12 mouse cellular contexts compared by ENCODE assay signal in genomic region chr3:138495166-138496145, GRCm38 (mm10). TPM values are rescaled to one million over a fixed set of nuclear protein-coding genes. Genes with fewer than 3 reads are reported as not detected.
DNase-seq lines count a peak whose midpoint lies in the region; ATAC-seq and TF ChIP-seq lines count a peak whose summit lies in the region.
"Had no signal": no experiment of that assay in that cellular context is flagged by ENCODE, and none has a peak within 500 bp of the region (broad histone marks: within the 10 kb centered on the region; RNA-seq: fewer than 3 reads in every experiment).

No protein-coding gene starts in this region.

- H3K4me2 ChIP-seq in lung, postnatal 0 days (replicated peaks; ENCODE audit: low read depth, low read length): no peak overlapping the region
- H3K4me2 ChIP-seq in myocyte (ENCODE audit: low read depth): peak overlapping the region; percentile 33
- no peak overlapping the region for H3K4me2 ChIP-seq in hindbrain, embryonic 12.5 days (replicated peaks)

- H3K9me3 ChIP-seq in lung, postnatal 0 days (ENCODE audit: low read length): no peaks in the 10 kb centered on the region
- H3K9me3 ChIP-seq in hindbrain, embryonic 12.5 days (replicated peaks): no peaks in the 10 kb centered on the region
- H3K9me3 ChIP-seq: hindbrain, embryonic 10.5 days had no signal

- H3K27ac ChIP-seq in lung, postnatal 0 days (ENCODE audit: low read length): no peak overlapping the region
- H3K27ac ChIP-seq in bone marrow macrophage, adult 2 months (ENCODE audit: insufficient read depth, low read depth, low read length): peak overlapping the region; percentile 44
- no peak overlapping the region for H3K27ac ChIP-seq in hindbrain, embryonic 12.5 days
- H3K27ac ChIP-seq: heart, adult 2 months; hindbrain, embryonic 10.5 days; kidney, postnatal 0 days had no signal

- DNase-seq in lung, postnatal 0 days (ENCODE audit: low spot score): peak; percentile 39
- DNase-seq in lung, postnatal 10 days: no peak
- peak; percentile 28 for DNase-seq in liver
- DNase-seq in cerebellum, adult 18-20 months: no peak
- DNase-seq in heart, postnatal 25 days (ENCODE audit: low spot score): no peak
- DNase-seq: heart, adult 2 months had no signal

- no peak overlapping the region for H3ac ChIP-seq in myocyte (ENCODE audit: control insufficient read depth, insufficient read length)

- TF ChIP-seq POLR2A in bone marrow macrophage, adult 2 months (IDR thresholded peaks at IDR 0.05; ENCODE audit: borderline replicate concordance, low read depth, low read length): no peak
- no peak for TF ChIP-seq POLR2A in myocyte (IDR thresholded peaks at IDR 0.05; ENCODE audit: insufficient read length, low read depth)

- no peaks in the 10 kb centered on the region for H3K79me2 ChIP-seq in myocyte (ENCODE audit: control insufficient read depth, insufficient read depth)

- ATAC-seq in lung, postnatal 0 days: no peak
- no peak for ATAC-seq in hindbrain, embryonic 12.5 days (ENCODE audit: low FRiP score)
- ATAC-seq: midbrain, embryonic 16.5 days had no signal

- no peak for TF ChIP-seq EP300 in lung, postnatal 0 days (IDR thresholded peaks at IDR 0.05)

- no peak overlapping the region for H3K4me3 ChIP-seq in lung, postnatal 0 days (ENCODE audit: low read depth, low read length)
- no peak overlapping the region for H3K4me3 ChIP-seq in bone marrow macrophage, adult 2 months (ENCODE audit: insufficient read depth, low read length)
- H3K4me3 ChIP-seq in myocyte: no peak overlapping the region
- no peak overlapping the region for H3K4me3 ChIP-seq in hindbrain, embryonic 12.5 days
- H3K4me3 ChIP-seq: heart, adult 2 months; hindbrain, embryonic 10.5 days had no signal

- WGBS in lung, postnatal 0 days: 75% methylated on average over 11 of the region's 11 CpGs
- WGBS in hindbrain, embryonic 12.5 days: 87% methylated on average over 11 of the region's 11 CpGs

- no peaks in the 10 kb centered on the region for H3K4me1 ChIP-seq in lung, postnatal 0 days (ENCODE audit: insufficient read depth, low read depth, low read length)
- H3K4me1 ChIP-seq in bone marrow macrophage, adult 2 months (ENCODE audit: control insufficient read depth, insufficient read depth, low read length): peaks cover 30% of the 10 kb centered on the region
- H3K4me1 ChIP-seq in hindbrain, embryonic 12.5 days: peaks cover 10% of the 10 kb centered on the region

- H3K36me3 ChIP-seq in lung, postnatal 0 days (ENCODE audit: insufficient read depth, low read length): no peaks in the 10 kb centered on the region
- H3K36me3 ChIP-seq in myocyte (ENCODE audit: control insufficient read depth, insufficient read depth): no peaks in the 10 kb centered on the region
- no peaks in the 10 kb centered on the region for H3K36me3 ChIP-seq in hindbrain, embryonic 12.5 days
- H3K36me3 ChIP-seq: hindbrain, embryonic 10.5 days had no signal

- intact Hi-C loops in heart, postnatal 25 days (cut with DNase I): no loop called here

- TF ChIP-seq CTCF in lung, postnatal 0 days (IDR thresholded peaks at IDR 0.05): no peak
- no peak for TF ChIP-seq CTCF in bone marrow macrophage, adult 2 months (IDR thresholded peaks at IDR 0.05; ENCODE audit: low read depth, low read length)

- H3K27me3 ChIP-seq in lung, postnatal 0 days (replicated peaks; ENCODE audit: insufficient read depth, low read length): no peaks in the 10 kb centered on the region
- no peaks in the 10 kb centered on the region for H3K27me3 ChIP-seq in myocyte (ENCODE audit: control insufficient read depth, insufficient read depth, insufficient read length)
- H3K27me3 ChIP-seq in hindbrain, embryonic 12.5 days: no peaks in the 10 kb centered on the region

- H3K9ac ChIP-seq in lung, postnatal 0 days (replicated peaks; ENCODE audit: low read depth): no peak overlapping the region
- H3K9ac ChIP-seq in hindbrain, embryonic 12.5 days: no peak overlapping the region

TF ChIP-seq in myocyte, 11 proteins besides CTCF, POLR2A, EP300 and RAD21:
- TF ChIP-seq MAX (IDR thresholded peaks at IDR 0.05; ENCODE audit: low read depth) (no peak), REST (IDR thresholded peaks at IDR 0.05; ENCODE audit: insufficient read depth, insufficient read length) (no peak), TCF3 (IDR thresholded peaks at IDR 0.05; ENCODE audit: insufficient read length, low read depth) (no peak), MYOD1 (IDR thresholded peaks at IDR 0.05; ENCODE audit: control insufficient read depth in 1 of 3, insufficient read length in 2 of 3, low read depth in 2 of 3) (no peak), MYOG (IDR thresholded peaks at IDR 0.05; ENCODE audit: control insufficient read depth in 1 of 3, insufficient read depth in 1 of 3, insufficient read length in 2 of 3, low read depth in 2 of 3) (no peak), E2F4 (IDR thresholded peaks at IDR 0.05; ENCODE audit: insufficient read depth) (no peak), POLR2AphosphoS2 (IDR thresholded peaks at IDR 0.05; ENCODE audit: insufficient read length, low read depth) (no peak), TCF12 (IDR thresholded peaks at IDR 0.05; ENCODE audit: insufficient read depth, poor library complexity, severe bottlenecking) (no peak), CEBPB (IDR thresholded peaks at IDR 0.05; ENCODE audit: insufficient read depth, poor library complexity, severe bottlenecking) (no peak), USF1 (IDR thresholded peaks at IDR 0.05; ENCODE audit: low read depth) (no peak), SRF (IDR thresholded peaks at IDR 0.05; ENCODE audit: control insufficient read depth, insufficient read length, low read depth) (no peak)

RNA-seq across cellular contexts. Expression of gene Metap1, which starts 6.1 kb away (rescaled TPM):
- polyA plus RNA-seq in lung, postnatal 0 days (2015; fragmentation: Nextera tagmentation; extraction: Ambion mirVana): 23.9 and 25.2 TPM in 2 replicates
- 22.6 and 33.7 TPM in 2 replicates for polyA plus RNA-seq in bone marrow macrophage, adult 2 months (2012; ENCODE audit: insufficient read depth, insufficient read length, missing spikeins)
- 29.0 TPM for polyA plus RNA-seq in myocyte (2012; fragmentation: generic; extraction: Trizol)
- polyA plus RNA-seq in hindbrain, embryonic 12.5 days (2016; fragmentation: Nextera tagmentation; extraction: Ambion mirVana): 46.4 and 47.5 TPM in 2 replicates
- 10 to 100 TPM; 36.7 to 39.3 TPM for total RNA-seq in heart, postnatal 25 days (2021)

RNA-seq across cellular contexts. Expression of gene Eif4e, which starts 30.5 kb away (rescaled TPM):
- polyA plus RNA-seq in lung, postnatal 0 days (2015; fragmentation: Nextera tagmentation; extraction: Ambion mirVana): 121 and 125 TPM in 2 replicates
- 92.7 and 102 TPM in 2 replicates for polyA plus RNA-seq in bone marrow macrophage, adult 2 months (2012; ENCODE audit: insufficient read depth, insufficient read length, missing spikeins)
- 136 TPM for polyA plus RNA-seq in myocyte (2012; fragmentation: generic; extraction: Trizol)
- 300 and 313 TPM in 2 replicates for polyA plus RNA-seq in hindbrain, embryonic 12.5 days (2016; fragmentation: Nextera tagmentation; extraction: Ambion mirVana)
- total RNA-seq in heart, postnatal 25 days (2021): 100 to 1,000 TPM; 171 to 172 TPM

RNA-seq across cellular contexts. Expression of gene Adh5, which starts 52.6 kb away (rescaled TPM):
- polyA plus RNA-seq in lung, postnatal 0 days (2015; fragmentation: Nextera tagmentation; extraction: Ambion mirVana): 116 and 125 TPM in 2 replicates
- 80.6 and 86.5 TPM in 2 replicates for polyA plus RNA-seq in bone marrow macrophage, adult 2 months (2012; ENCODE audit: insufficient read depth, insufficient read length, missing spikeins)
- 79.7 TPM for polyA plus RNA-seq in myocyte (2012; fragmentation: generic; extraction: Trizol)
- polyA plus RNA-seq in hindbrain, embryonic 12.5 days (2016; fragmentation: Nextera tagmentation; extraction: Ambion mirVana): 217 and 224 TPM in 2 replicates
- total RNA-seq in heart, postnatal 25 days (2021): 10 to 100 TPM; 89.9 to 90.2 TPM

Comparison
In these comparisons a context has a peak if more than half of its experiments do, and no peak if none do; other contexts are left out.
1. DNase-seq: peak in lung, postnatal 0 days (single experiment) and liver (single experiment); none in lung, postnatal 10 days (single experiment), cerebellum, adult 18-20 months (0 of 2) and heart, postnatal 25 days (single experiment).